Mouse (Mus musculus) G1E (cell line): ENCODE measurements around the gene Copz1.

ENCODE experiments used
- CTCF ChIP-seq: IDR thresholded peaks from 2 replicates; pipeline ENCODE4 v1.5.1; 2012; ENCODE audit warnings: low read depth, low read length, inconsistent platforms, mixed read lengths
- GATA1 ChIP-seq: IDR thresholded peaks from 2 replicates; pipeline ENCODE4 v1.6.1; 2012; ENCODE audit warnings: borderline replicate concordance, low read length, inconsistent platforms, mixed read lengths
- GATA2 ChIP-seq: IDR thresholded peaks from 2 replicates; pipeline ENCODE4 v1.6.1; 2012; ENCODE audit warnings: low read depth, low read length, inconsistent platforms, borderline replicate concordance
- TAL1 ChIP-seq: conservative IDR thresholded peaks from 2 replicates; pipeline ENCODE4 v1.6.1; 2012; ENCODE audit warnings: low read depth, low read length, inconsistent platforms, mixed read lengths

DNA sequence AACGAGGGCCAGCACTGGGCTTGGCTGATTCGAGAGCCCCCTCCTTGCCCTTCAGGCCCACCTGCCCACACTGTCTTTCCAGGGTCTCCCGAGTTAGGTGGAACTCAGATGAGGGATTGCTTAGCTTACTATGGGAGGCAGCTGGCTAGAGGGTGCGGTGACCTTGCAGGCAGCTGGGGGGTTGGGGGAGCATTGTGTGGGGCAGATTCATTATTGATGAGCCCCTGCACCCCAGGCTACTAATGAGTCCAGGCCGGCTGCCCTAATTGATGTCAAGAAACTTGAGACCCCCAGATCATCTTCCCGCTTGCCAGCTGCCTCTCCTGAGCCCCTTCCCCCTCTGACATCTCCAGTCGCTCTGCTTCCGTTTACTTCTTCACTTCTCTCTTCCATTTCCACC, 69.0 kb downstream of the Copz1 start:
- no peak for TF ChIP-seq CTCF
- TF ChIP-seq GATA1: no peak
- TF ChIP-seq GATA2: no peak
- no peak for TF ChIP-seq TAL1
